Mouse (Mus musculus) forebrain, postnatal 0 days (tissue): ENCODE results near the gene Slc25a34. TPM values are rescaled to one million over a fixed set of nuclear protein-coding genes. Genes with fewer than 3 reads are reported as not detected.

Source experiments
- ATAC-seq: fragments of 200-750 bp; cut with Nextera tagmentation; 2 replicates; pipeline ENCODE4 v1.8.0; 2017; ENCODE audit warnings: mild to moderate bottlenecking, moderate library complexity
- DNase-seq: peaks from one replicate; pipeline ENCODE4 v3.0.0-alpha.2; 2015
- H3K27ac ChIP-seq: fragments of 300-500 bp; sonication (generic); 2 replicates; pipeline ENCODE4 v1.5.1; 2014; ENCODE audit warnings: low read depth, mild to moderate bottlenecking, antibody characterized with exemption, low read length, moderate library complexity, mixed read lengths
- H3K27me3 ChIP-seq: fragments of 300-500 bp; sonication (generic); 2 replicates; pipeline ENCODE4 v1.6.1; 2014; ENCODE audit warnings: mild to moderate bottlenecking, low read length, mixed read lengths; ENCODE audit not compliant: insufficient read depth
- H3K36me3 ChIP-seq: fragments of 300-500 bp; sonication (generic); 2 replicates; pipeline ENCODE4 v1.6.1; 2014; ENCODE audit warnings: mild to moderate bottlenecking, moderate library complexity; ENCODE audit not compliant: insufficient read depth
- H3K4me1 ChIP-seq: fragments of 300-500 bp; sonication (generic); 2 replicates; pipeline ENCODE4 v1.6.1; 2014; ENCODE audit warnings: antibody characterized with exemption; ENCODE audit not compliant: insufficient read depth
- H3K4me2 ChIP-seq: fragments of 300-500 bp; sonication (generic); 2 replicates; pipeline ENCODE4 v1.6.1; 2014; ENCODE audit warnings: low read depth, mild to moderate bottlenecking, moderate library complexity
- H3K4me3 ChIP-seq: fragments of 300-500 bp; sonication (generic); 2 replicates; pipeline ENCODE4 v1.5.1; 2014; ENCODE audit warnings: low read depth, low read length, mixed read lengths
- H3K9ac ChIP-seq: fragments of 300-500 bp; sonication (generic); 2 replicates; pipeline ENCODE4 v1.6.1; 2014; ENCODE audit warnings: mild to moderate bottlenecking
- H3K9me3 ChIP-seq: fragments of 300-500 bp; sonication (generic); 2 replicates; pipeline ENCODE4 v1.6.1; 2016; ENCODE audit warnings: low read length
- CTCF ChIP-seq: sonication (generic); IDR thresholded peaks from 2 replicates; pipeline ENCODE4 v1.5.1; 2016; ENCODE audit warnings: antibody characterized with exemption, control low read depth, low read depth
- WGBS: fragments of 180-500 bp; shearing (Covaris S2); extraction: QIAGEN DNeasy Blood & Tissue Kit; methylation state at CpG from one replicate; pipeline ENCODE4 v1.1.7; 2014; 5-methylcytosine and 5-hydroxymethylcytosine counted together
- polyA plus RNA-seq: library from polyadenylated mRNA; unstranded; fragments of >200 nt; fragmentation: Nextera tagmentation; extraction: Ambion mirVana; gene quantifications from 2 replicates; pipeline ENCODE4 v1.2.1, GENCODE M21; 2015
- total RNA-seq: library from RNA; depleted of rRNA; stranded (reverse); fragments of >200 nt; gene quantifications from 2 replicates; pipeline ENCODE4 v1.2.3, GENCODE M21; 2014

The Slc25a34 gene
- total and polyA plus RNA-seq, 2 experiments from 2014 or later, result 1.1 to 4.0 TPM

- peak; percentile 61 for TF ChIP-seq CTCF
- Histone ChIP-seq H3K27me3 (no peaks in the 10 kb centered on the region), H3K36me3 (peaks cover 47% of the 10 kb centered on the region), H3K27ac (no peak overlapping the region), H3K4me3 (no peak overlapping the region), H3K9me3 (no peaks in the 10 kb centered on the region), H3K9ac (no peak overlapping the region), H3K4me1 (no peaks in the 10 kb centered on the region), H3K4me2 (no peak overlapping the region)
- no peak for ATAC-seq
- WGBS, result 80% methylated on average over 18 of the region's 19 CpGs
- no peak for DNase-seq
These were observed 1.6 kb upstream of the Slc25a34 start for GRCm38 (mm10) chr4:141624983-141625773.

- no peak for TF ChIP-seq CTCF
- 91% methylated on average over 8 of the region's 8 CpGs for WGBS
- peaks cover 37% of the 10 kb centered on the region for H3K36me3 ChIP-seq
- H3K4me3 ChIP-seq, result no peak overlapping the region
- no peaks in the 10 kb centered on the region for H3K9me3 ChIP-seq
- DNase-seq (no peak), ATAC-seq (no peak)
- no peaks in the 10 kb centered on the region for H3K4me1 ChIP-seq
- H3K27ac ChIP-seq, result no peak overlapping the region
- no peaks in the 10 kb centered on the region for H3K27me3 ChIP-seq
- H3K4me2 ChIP-seq, result no peak overlapping the region
- no peak overlapping the region for H3K9ac ChIP-seq
These were observed 513 bp upstream of the Slc25a34 start for GRCm38 (mm10) chr4:141624134-141624533.

GRCm38 (mm10) chr4:141623037-141623436, 584 bp downstream of the Slc25a34 start:
- DNase-seq (no peak), ATAC-seq (no peak)
- Histone ChIP-seq H3K36me3 (peaks cover 26% of the 10 kb centered on the region), H3K27ac (no peak overlapping the region), H3K4me2 (no peak overlapping the region), H3K9me3 (no peaks in the 10 kb centered on the region), H3K4me1 (no peaks in the 10 kb centered on the region), H3K27me3 (no peaks in the 10 kb centered on the region), H3K4me3 (no peak overlapping the region), H3K9ac (no peak overlapping the region)
- TF ChIP-seq CTCF, result no peak
- WGBS, result 91% methylated on average over 11 of the region's 11 CpGs

- H3K9ac ChIP-seq, result no peak overlapping the region
- H3K4me1 ChIP-seq, result no peaks in the 10 kb centered on the region
- 90% methylated on average over 5 of the region's 5 CpGs for WGBS
- H3K27me3 ChIP-seq, result no peaks in the 10 kb centered on the region
- ATAC-seq, result no peak
- no peaks in the 10 kb centered on the region for H3K9me3 ChIP-seq
- no peak overlapping the region for H3K27ac ChIP-seq
- no peak for DNase-seq
- no peak overlapping the region for H3K4me2 ChIP-seq
- no peak for TF ChIP-seq CTCF
- no peak overlapping the region for H3K4me3 ChIP-seq
- H3K36me3 ChIP-seq, result peaks cover 21% of the 10 kb centered on the region
These were observed 1.0 kb downstream of the Slc25a34 start for GRCm38 (mm10) chr4:141622580-141622979.

GRCm38 (mm10) chr4:141622091-141622490, 1.5 kb downstream of the Slc25a34 start:
- no peaks in the 10 kb centered on the region for H3K27me3 ChIP-seq
- no peaks in the 10 kb centered on the region for H3K4me1 ChIP-seq
- H3K9ac ChIP-seq, result no peak overlapping the region
- no peak for ATAC-seq
- DNase-seq, result no peak
- TF ChIP-seq CTCF, result no peak
- H3K4me3 ChIP-seq, result no peak overlapping the region
- no peak overlapping the region for H3K27ac ChIP-seq
- H3K4me2 ChIP-seq, result no peak overlapping the region
- peaks cover 18% of the 10 kb centered on the region for H3K36me3 ChIP-seq
- 86% methylated on average over 8 of the region's 8 CpGs for whole genome bisulfite sequencing
- no peaks in the 10 kb centered on the region for H3K9me3 ChIP-seq

- H3K4me1 ChIP-seq, result no peaks in the 10 kb centered on the region
- H3K4me3 ChIP-seq, result no peak overlapping the region
- H3K27ac ChIP-seq, result no peak overlapping the region
- no peak for DNase-seq
- H3K36me3 ChIP-seq, result peaks cover 11% of the 10 kb centered on the region
- WGBS, result 85% methylated on average over 8 of the region's 8 CpGs
- H3K4me2 ChIP-seq, result no peak overlapping the region
- TF ChIP-seq CTCF, result no peak
- no peaks in the 10 kb centered on the region for H3K27me3 ChIP-seq
- ATAC-seq, result no peak
- no peak overlapping the region for H3K9ac ChIP-seq
- no peaks in the 10 kb centered on the region for H3K9me3 ChIP-seq
These were observed 2.3 kb downstream of the Slc25a34 start for GRCm38 (mm10) chr4:141621297-141621696.

- H3K9ac ChIP-seq, result no peak overlapping the region
- H3K4me2 ChIP-seq, result no peak overlapping the region
- ATAC-seq (no peak), DNase-seq (no peak)
- no peaks in the 10 kb centered on the region for H3K36me3 ChIP-seq
- 86% methylated on average over 9 of the region's 9 CpGs for WGBS
- H3K27ac ChIP-seq, result no peak overlapping the region
- no peaks in the 10 kb centered on the region for H3K9me3 ChIP-seq
- no peak for TF ChIP-seq CTCF
- H3K4me3 ChIP-seq, result no peak overlapping the region
- H3K27me3 ChIP-seq, result no peaks in the 10 kb centered on the region
- no peaks in the 10 kb centered on the region for H3K4me1 ChIP-seq
These were observed 4.2 kb downstream of the Slc25a34 start for GRCm38 (mm10) chr4:141619299-141619883.
